Mouse (Mus musculus) kidney, adult 2 months (tissue): ENCODE data around the gene Slc45a1. TPM values are rescaled to one million over a fixed set of nuclear protein-coding genes. Genes with fewer than 3 reads are reported as not detected.

Experiments used
- DNase-seq: peaks from one replicate; pipeline ENCODE4 v3.0.0; 2021
- H3K27ac ChIP-seq: fragments of 200-500 bp; 2 replicates; pipeline ENCODE4 v1.5.1; 2012; ENCODE audit warnings: low read depth, low read length, control low read depth, inconsistent platforms; ENCODE audit not compliant: insufficient read depth
- H3K27me3 ChIP-seq: fragments of 200-500 bp; replicated peaks from 2 replicates; pipeline ENCODE4 v1.6.1; 2012; ENCODE audit warnings: mild to moderate bottlenecking, moderate library complexity, low read length, inconsistent platforms; ENCODE audit not compliant: control insufficient read depth, insufficient read depth
- H3K36me3 ChIP-seq: fragments of 200-500 bp; 2 replicates; pipeline ENCODE4 v1.6.1; 2012; ENCODE audit warnings: mild to moderate bottlenecking, moderate library complexity, low read length, inconsistent platforms; ENCODE audit not compliant: control insufficient read depth, insufficient read depth
- H3K4me1 ChIP-seq: fragments of 200-500 bp; 2 replicates; pipeline ENCODE4 v1.6.1; 2011; ENCODE audit warnings: low read length; ENCODE audit not compliant: control insufficient read depth, insufficient read depth
- H3K4me3 ChIP-seq: fragments of 200-500 bp; 2 replicates; pipeline ENCODE4 v1.5.1; 2011; ENCODE audit warnings: mild to moderate bottlenecking, low read depth, low read length, control low read depth; ENCODE audit not compliant: insufficient read depth
- CTCF ChIP-seq: fragments of 200-500 bp; conservative IDR thresholded peaks from 2 replicates; pipeline ENCODE4 v1.5.1; 2011; ENCODE audit warnings: low read depth, mild to moderate bottlenecking, control low read depth, low read length, moderate library complexity, mixed read lengths; ENCODE audit not compliant: insufficient read depth, insufficient read length
- POLR2A ChIP-seq: fragments of 200-500 bp; IDR thresholded peaks from one replicate; pipeline ENCODE4 v1.6.1; 2011; ENCODE audit warnings: low read depth, low read length, control low read depth
- WGBS: fragments of 180-500 bp; shearing (Covaris S2); methylation state at CpG from one replicate; pipeline ENCODE4 v1.1.7; 2018; 5-methylcytosine and 5-hydroxymethylcytosine counted together
- polyA plus RNA-seq: library from polyadenylated mRNA; depleted of rRNA; stranded (reverse); fragments of >200 nt; gene quantifications from 2 replicates; pipeline ENCODE4 v1.2.3, GENCODE M21; 2012; rRNA removed

Gene Slc45a1
- polyA plus RNA-seq, 1 experiment, result 0.17 TPM

DNA sequence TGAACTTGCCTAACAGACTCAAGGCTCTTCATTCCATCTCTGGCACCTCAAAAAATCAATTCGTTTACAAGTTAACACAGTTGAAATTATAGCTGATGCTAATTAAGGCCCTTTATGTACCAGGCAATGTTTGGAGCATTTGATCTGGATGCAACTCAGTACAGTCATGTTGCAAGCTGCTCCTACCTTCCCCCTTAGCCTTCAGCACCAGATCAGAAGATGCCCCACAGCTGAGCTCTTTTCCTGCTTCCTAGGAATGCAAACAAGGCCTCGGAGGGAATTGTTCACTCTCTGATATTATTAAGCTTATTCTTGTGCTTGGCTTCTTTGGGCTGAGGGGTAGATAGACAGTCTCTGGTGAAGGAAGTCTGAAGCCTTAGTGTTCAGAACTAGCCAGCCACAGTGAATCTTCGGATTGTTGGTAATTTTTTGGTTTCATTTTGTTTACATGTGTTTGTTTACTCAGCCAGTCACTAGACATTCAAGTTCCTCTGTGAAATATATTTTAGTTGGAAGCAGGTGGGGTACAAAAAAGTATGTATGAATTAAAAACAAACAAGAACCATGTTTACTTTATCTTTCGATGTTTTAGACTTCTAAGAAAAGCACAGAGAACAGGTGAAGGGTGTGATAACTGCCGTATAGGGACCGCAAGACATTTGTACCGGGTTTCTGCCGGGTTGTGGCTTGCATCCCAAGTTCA lies 64.2 kb downstream of the Slc45a1 start:
- no peak overlapping the region for H3K4me3 ChIP-seq
- peak overlapping the region; percentile 35; the same call in 1 of the 2 replicates for H3K27ac ChIP-seq
- 49% methylated on average over 8 of the region's 8 CpGs for WGBS
- no peaks in the 10 kb centered on the region for H3K27me3 ChIP-seq
- TF ChIP-seq CTCF (no peak), POLR2A (no peak)
- no peaks in the 10 kb centered on the region for H3K36me3 ChIP-seq
- no peak for DNase-seq
- H3K4me1 ChIP-seq, result peaks cover 67% of the 10 kb centered on the region

DNA sequence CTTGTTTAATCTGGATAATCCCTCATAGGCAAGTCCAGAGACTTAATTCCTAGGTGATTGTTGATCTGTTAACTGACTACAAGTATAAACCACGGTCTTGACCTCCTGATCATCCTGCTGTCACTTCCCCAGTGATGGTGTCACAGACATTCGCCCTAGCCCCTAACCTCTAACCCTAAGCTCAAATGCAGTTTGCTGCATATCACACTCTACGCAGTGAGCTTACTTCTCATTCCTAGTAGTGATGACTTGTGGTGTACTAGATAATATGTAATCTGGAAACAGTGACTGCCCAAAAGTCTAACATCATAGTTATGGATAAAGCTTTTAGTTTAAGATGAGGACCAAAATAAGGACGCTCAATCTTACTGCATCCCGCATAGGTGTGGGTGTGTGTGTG lies 65.7 kb downstream of the Slc45a1 start:
- 63% methylated on average over 5 of the region's 5 CpGs for WGBS
- Histone ChIP-seq H3K27me3 (no peaks in the 10 kb centered on the region), H3K4me3 (no peak overlapping the region), H3K4me1 (peaks cover 64% of the 10 kb centered on the region), H3K27ac (no peak overlapping the region), H3K36me3 (no peaks in the 10 kb centered on the region)
- no peak for DNase-seq
- no peak for TF ChIP-seq CTCF

DNA sequence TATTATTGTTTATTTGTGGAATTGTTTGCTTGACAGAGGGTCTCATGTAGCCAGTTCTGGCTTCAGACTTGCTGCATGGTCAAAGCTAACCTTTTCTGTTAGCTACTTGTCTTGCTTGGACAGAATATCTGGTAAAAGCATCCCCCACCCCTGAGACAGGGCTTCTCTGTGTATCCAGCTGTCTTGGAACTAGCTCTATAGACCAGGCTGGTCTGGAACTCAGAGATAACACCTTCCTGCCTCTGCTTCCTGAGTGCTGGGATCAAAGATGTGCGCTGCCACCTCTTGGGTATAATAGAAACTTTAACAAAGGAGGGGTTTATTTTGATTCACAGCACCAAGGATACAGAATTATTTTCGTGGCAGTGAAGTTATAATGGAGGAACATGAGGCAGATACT lies 66.2 kb downstream of the Slc45a1 start:
- H3K27ac ChIP-seq, result no peak overlapping the region
- TF ChIP-seq POLR2A, result no peak
- TF ChIP-seq CTCF, result no peak
- no peaks in the 10 kb centered on the region for H3K36me3 ChIP-seq
- H3K4me3 ChIP-seq, result no peak overlapping the region
- H3K27me3 ChIP-seq, result no peaks in the 10 kb centered on the region
- 77% methylated on average over 2 of the region's 2 CpGs for WGBS
- DNase-seq, result no peak
- H3K4me1 ChIP-seq, result peaks cover 65% of the 10 kb centered on the region

DNA sequence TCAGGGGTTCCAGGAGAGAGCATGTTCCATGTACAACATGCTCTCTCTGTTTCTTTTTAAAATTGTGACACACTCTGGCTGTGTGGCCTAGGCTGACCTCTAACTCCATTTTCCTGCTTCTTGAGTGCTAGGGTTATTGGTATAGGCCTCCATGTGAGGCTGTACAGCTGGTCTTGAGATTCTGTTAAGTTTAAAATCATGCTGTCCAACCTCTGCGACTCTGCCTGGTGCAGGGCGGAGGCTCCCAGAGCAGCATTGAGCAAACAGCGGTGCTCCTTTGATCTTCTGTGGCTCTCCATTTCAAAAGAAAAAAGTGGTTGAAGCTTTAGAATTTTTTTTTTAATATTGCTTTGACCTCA lies 68.2 kb downstream of the Slc45a1 start:
- TF ChIP-seq POLR2A (no peak), CTCF (no peak)
- H3K4me3 ChIP-seq, result no peak overlapping the region
- peak overlapping the region; percentile 95 for H3K27ac ChIP-seq
- DNase-seq, result no peak
- peaks cover 54% of the 10 kb centered on the region for H3K4me1 ChIP-seq
- no peaks in the 10 kb centered on the region for H3K27me3 ChIP-seq
- WGBS, result 23% methylated on average over 3 of the region's 3 CpGs
- no peaks in the 10 kb centered on the region for H3K36me3 ChIP-seq

DNA sequence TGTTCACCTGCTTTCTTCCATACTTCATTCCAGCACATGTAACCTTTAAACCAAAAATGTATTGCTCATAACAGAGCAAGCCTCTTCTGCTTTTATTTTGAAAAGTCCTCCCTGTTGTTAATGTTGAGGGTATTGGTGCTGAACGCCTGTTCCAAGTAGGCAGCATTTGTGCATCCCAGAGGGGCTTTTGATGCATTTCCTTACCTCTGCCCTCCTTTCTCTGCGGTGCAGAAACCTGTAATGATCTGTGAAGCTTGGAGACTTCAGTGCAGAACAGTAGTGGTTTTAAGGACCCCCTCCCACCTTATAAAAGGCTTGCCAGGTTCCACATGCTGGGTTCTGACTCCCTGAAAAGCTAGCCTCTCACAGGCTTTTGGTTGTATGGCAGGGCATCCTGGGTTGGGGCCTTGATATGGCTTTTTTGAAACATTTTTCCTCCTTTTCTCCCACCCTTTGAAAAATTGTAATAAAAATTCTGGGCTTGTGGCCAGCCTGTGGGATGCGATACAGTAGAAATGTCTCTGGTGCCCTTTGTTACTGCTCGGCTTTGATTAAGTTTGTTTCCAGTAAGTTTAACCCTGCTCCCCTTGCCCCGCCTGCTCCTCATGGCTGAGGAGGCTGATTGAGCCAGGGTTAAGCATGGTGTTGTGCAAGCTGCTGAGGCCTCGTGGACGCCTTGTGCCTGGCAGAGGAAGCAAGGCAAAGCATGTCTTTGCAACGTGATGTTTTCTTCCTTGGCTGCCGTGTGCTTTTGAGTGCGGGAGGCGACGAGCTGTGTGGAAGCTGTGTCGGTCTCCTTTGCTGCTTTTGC lies 68.8 kb downstream of the Slc45a1 start:
- TF ChIP-seq POLR2A, result no peak
- TF ChIP-seq CTCF, result no peak
- H3K27ac ChIP-seq, result peak overlapping the region; percentile 95
- DNase-seq, result peak; percentile 95
- no peaks in the 10 kb centered on the region for H3K27me3 ChIP-seq
- H3K4me1 ChIP-seq, result peaks cover 54% of the 10 kb centered on the region
- WGBS, result 1% methylated on average over 13 of the region's 13 CpGs
- no peak overlapping the region for H3K4me3 ChIP-seq
- no peaks in the 10 kb centered on the region for H3K36me3 ChIP-seq

DNA sequence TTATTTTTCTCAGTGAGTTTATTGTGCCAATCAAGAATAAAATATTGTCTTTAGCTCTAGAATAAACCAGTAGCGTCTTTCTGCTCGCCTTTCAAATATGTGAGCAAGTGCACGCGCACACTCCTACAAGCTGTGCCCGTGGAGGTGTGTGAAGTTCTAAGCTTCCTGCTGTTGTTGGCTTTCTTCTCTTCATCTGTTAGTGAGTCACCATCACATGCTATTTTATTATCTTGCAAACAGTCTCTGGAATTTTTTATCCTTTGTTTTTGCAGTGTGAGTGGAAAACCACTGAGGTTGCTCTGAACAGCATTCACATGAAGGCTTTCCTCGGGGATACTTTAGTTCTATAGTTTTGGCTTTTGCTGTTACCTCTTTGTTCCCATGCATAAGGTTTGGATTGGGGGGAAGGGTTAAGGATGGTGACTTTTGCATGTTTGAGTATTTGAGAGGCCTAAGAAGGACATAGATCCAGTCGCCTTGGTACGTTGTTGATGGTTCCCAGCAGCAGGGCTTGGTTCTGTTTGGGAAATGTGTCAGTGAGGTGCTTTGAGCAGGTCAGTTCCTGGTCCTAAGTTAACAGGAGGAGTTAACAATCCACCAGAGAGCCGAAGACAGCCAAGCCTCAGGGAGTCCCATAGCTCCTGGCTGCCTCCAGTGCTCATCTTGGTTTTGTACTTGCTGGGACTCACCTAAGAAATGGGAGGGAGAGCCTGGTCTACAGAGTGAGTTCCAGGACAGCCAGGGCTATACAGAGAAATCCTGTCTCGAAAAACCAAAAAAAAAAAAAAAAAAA lies 69.8 kb downstream of the Slc45a1 start:
- WGBS, result 28% methylated on average over 10 of the region's 10 CpGs
- TF ChIP-seq CTCF (no peak), POLR2A (no peak)
- Histone ChIP-seq H3K27ac (peak overlapping the region; percentile 95), H3K36me3 (no peaks in the 10 kb centered on the region), H3K4me3 (no peak overlapping the region), H3K4me1 (peaks cover 49% of the 10 kb centered on the region), H3K27me3 (no peaks in the 10 kb centered on the region)
- DNase-seq, result peak; percentile 84

Other genes with a start within 250 kb of the Slc45a1 start
- gene Errfi1, start 201.7 kb upstream of the Slc45a1 start, polyA plus RNA-seq, result 230 TPM in 2 replicates